Comparison of ENCODE assay signal across 9 mouse cellular contexts in genomic region chr8:83737346-83737745, GRCm38 (mm10). TPM values are rescaled to one million over a fixed set of nuclear protein-coding genes. Genes with fewer than 3 reads are reported as not detected.
A peak's percentile ranks its signal among the peaks of the same experiment; 100 is the strongest.
DNase-seq lines count a peak whose midpoint lies in the region; ATAC-seq and TF ChIP-seq lines count a peak whose summit lies in the region.
"Had no signal": no experiment of that assay in that cellular context is flagged by ENCODE, and none has a peak within 500 bp of the region (broad histone marks: within the 10 kb centered on the region; RNA-seq: fewer than 3 reads in every experiment).

No protein-coding gene starts in this region.

- H3K9me3 ChIP-seq in heart, embryonic 13.5 days = no peaks in the 10 kb centered on the region
- H3K9me3 ChIP-seq in lung, embryonic 16.5 days (ENCODE audit: control insufficient read depth, low read length) = no peaks in the 10 kb centered on the region
- H3K9me3 ChIP-seq: midbrain, embryonic 13.5 days had no signal

- no peak for ATAC-seq in heart, embryonic 13.5 days (ENCODE audit: extremely low read depth, insufficient number of reproducible peaks, low FRiP score, low TSS enrichment)
- ATAC-seq in lung, embryonic 16.5 days (ENCODE audit: low read depth) = no peak
- ATAC-seq: midbrain, embryonic 13.5 days had no signal

- H3K36me3 ChIP-seq in heart, embryonic 13.5 days = peaks cover 18% of the 10 kb centered on the region
- H3K36me3 ChIP-seq in lung, embryonic 16.5 days (ENCODE audit: control insufficient read depth, insufficient read depth, low read length) = 0 out of 2 replicates have a peak, but pooled peaks cover 3% of the 10 kb centered on the region
- peaks cover 5% of the 10 kb centered on the region; the same call in 1 of the 2 replicates for H3K36me3 ChIP-seq in small intestine, adult 2 months (ENCODE audit: control insufficient read depth, insufficient read depth, low read length)
- H3K36me3 ChIP-seq: midbrain, embryonic 13.5 days had no signal

- no peaks in the 10 kb centered on the region for H3K27me3 ChIP-seq in heart, embryonic 13.5 days (replicated peaks)
- H3K27me3 ChIP-seq in lung, embryonic 16.5 days (ENCODE audit: control insufficient read depth, insufficient read depth, low read depth, low read length) = no peaks in the 10 kb centered on the region
- no peaks in the 10 kb centered on the region for H3K27me3 ChIP-seq in small intestine, adult 2 months (ENCODE audit: control insufficient read depth, insufficient read depth, low read length)

- no peak for TF ChIP-seq POLR2A in bone marrow, adult 2 months (IDR thresholded peaks at IDR 0.05; ENCODE audit: borderline replicate concordance, control insufficient read depth, low read depth, low read length)
- no peak for TF ChIP-seq POLR2A in small intestine, adult 2 months (IDR thresholded peaks at IDR 0.05; ENCODE audit: low read depth, low read length)

- peak overlapping the region; percentile 95 for H3K4me2 ChIP-seq in heart, embryonic 13.5 days
- H3K4me2 ChIP-seq in lung, embryonic 16.5 days (ENCODE audit: low read depth, low read length) = peak overlapping the region; percentile 75
- H3K4me2 ChIP-seq: midbrain, embryonic 13.5 days had no signal

- no peak for DNase-seq in heart, adult 18-20 months
- no peak for DNase-seq in lung, postnatal 36 days
- no peak for DNase-seq in gastrocnemius, postnatal 25 days
- DNase-seq in urinary bladder, postnatal 25 days (ENCODE audit: low spot score) = no peak

- H3K9ac ChIP-seq in heart, embryonic 13.5 days = 0 out of 2 replicates have a peak overlapping the region, but pooled peaks have one; percentile 58
- peak overlapping the region; percentile 45; the same call in 1 of the 2 replicates for H3K9ac ChIP-seq in lung, embryonic 16.5 days (ENCODE audit: low read length)
- H3K9ac ChIP-seq: midbrain, embryonic 13.5 days had no signal

- peak overlapping the region; percentile 79 for H3K27ac ChIP-seq in heart, embryonic 13.5 days (replicated peaks)
- H3K27ac ChIP-seq in lung, embryonic 16.5 days (ENCODE audit: low read length) = peak overlapping the region; percentile 60
- peak overlapping the region; percentile 31 for H3K27ac ChIP-seq in bone marrow, adult 2 months (ENCODE audit: control insufficient read depth, insufficient read depth, low read depth, low read length, poor library complexity)
- 0 out of 2 replicates have a peak overlapping the region, but pooled peaks have one; percentile 95 for H3K27ac ChIP-seq in small intestine, adult 2 months (ENCODE audit: insufficient read depth, low read depth, low read length)
- H3K27ac ChIP-seq: midbrain, embryonic 13.5 days had no signal

- WGBS in heart, embryonic 13.5 days = 72% methylated on average over 4 of the region's 4 CpGs
- 82% methylated on average over 4 of the region's 4 CpGs for whole genome bisulfite sequencing in lung, embryonic 16.5 days
- 87% methylated on average over 4 of the region's 4 CpGs for WGBS in bone marrow, adult 2 months
- 92% methylated on average over 4 of the region's 4 CpGs for WGBS in small intestine, adult 2 months

- 0 out of 2 replicates have a peak overlapping the region, but pooled peaks have one; percentile 2 for H3K4me3 ChIP-seq in heart, embryonic 13.5 days
- H3K4me3 ChIP-seq in lung, embryonic 16.5 days (ENCODE audit: low read length) = peak overlapping the region; percentile 13; the same call in 1 of the 2 replicates
- H3K4me3 ChIP-seq in bone marrow, adult 2 months (replicated peaks; ENCODE audit: control insufficient read depth, low read depth, low read length) = no peak overlapping the region
- H3K4me3 ChIP-seq in small intestine, adult 2 months (ENCODE audit: low read depth, low read length) = no peak overlapping the region
- H3K4me3 ChIP-seq: midbrain, embryonic 13.5 days had no signal

- TF ChIP-seq CTCF in bone marrow, adult 2 months (IDR thresholded peaks at IDR 0.05; ENCODE audit: control insufficient read depth, insufficient read depth, low read length) = peak; percentile 22; the same call in 1 of the 2 replicates
- TF ChIP-seq CTCF in small intestine, adult 2 months (IDR thresholded peaks at IDR 0.05; ENCODE audit: extremely low read depth, insufficient read length, insufficient replicate concordance, low read depth, low read length) = no peak

- H3K4me1 ChIP-seq in heart, embryonic 13.5 days = peaks cover 49% of the 10 kb centered on the region
- peaks cover 31% of the 10 kb centered on the region for H3K4me1 ChIP-seq in lung, embryonic 16.5 days (replicated peaks; ENCODE audit: control insufficient read depth, insufficient read depth, low read length)
- peaks cover 10% of the 10 kb centered on the region for H3K4me1 ChIP-seq in bone marrow, adult 2 months (ENCODE audit: control insufficient read depth, insufficient read depth, low read length)
- H3K4me1 ChIP-seq in small intestine, adult 2 months (ENCODE audit: control insufficient read depth, insufficient read depth, insufficient read length, low read length) = peaks cover 29% of the 10 kb centered on the region

RNA-seq across cellular contexts. Expression of gene Adgre5, which starts 3.8 kb away (rescaled TPM):
- 25.0 and 28.4 TPM in 2 replicates for polyA plus RNA-seq in heart, embryonic 13.5 days (2015; fragmentation: Nextera tagmentation; extraction: Ambion mirVana)
- 10 to 100 TPM; 41.1 to 43.2 TPM for total RNA-seq in heart, adult 18-20 months (2021)
- polyA plus RNA-seq in lung, embryonic 16.5 days (2015; fragmentation: Nextera tagmentation; extraction: Ambion mirVana) = 77.6 and 78.2 TPM in 2 replicates
- 25.3 and 79.2 TPM in 2 replicates for polyA plus RNA-seq in bone marrow, adult 2 months (2011; ENCODE audit: insufficient read depth, insufficient read length, low replicate concordance, missing spikeins)
- polyA plus RNA-seq in small intestine, adult 2 months (2012; rRNA removed) = 23.7 and 43.2 TPM in 2 replicates
- 10 to 100 TPM; 21.7 to 26.2 TPM for total RNA-seq in gastrocnemius, postnatal 25 days (2021)

RNA-seq across cellular contexts. Expression of gene Ddx39, which starts 22.4 kb away (rescaled TPM):
- polyA plus RNA-seq in heart, embryonic 13.5 days (2015; fragmentation: Nextera tagmentation; extraction: Ambion mirVana) = 133 and 152 TPM in 2 replicates
- 10 to 100 TPM; 15.2 to 15.9 TPM for total RNA-seq in heart, adult 18-20 months (2021)
- 150 and 158 TPM in 2 replicates for polyA plus RNA-seq in lung, embryonic 16.5 days (2015; fragmentation: Nextera tagmentation; extraction: Ambion mirVana)
- polyA plus RNA-seq in bone marrow, adult 2 months (2011; ENCODE audit: insufficient read depth, insufficient read length, low replicate concordance, missing spikeins) = 74.2 and 81.0 TPM in 2 replicates
- 26.5 and 39.2 TPM in 2 replicates for polyA plus RNA-seq in small intestine, adult 2 months (2012; rRNA removed)
- 10 to 100 TPM; 11.2 to 13.2 TPM for total RNA-seq in gastrocnemius, postnatal 25 days (2021)

RNA-seq across cellular contexts. Expression of gene Pkn1, which starts 38.4 kb away (rescaled TPM):
- polyA plus RNA-seq in heart, embryonic 13.5 days (2015; fragmentation: Nextera tagmentation; extraction: Ambion mirVana) = 19.5 and 20.0 TPM in 2 replicates
- 10 to 100 TPM; 51.1 to 52.7 TPM for total RNA-seq in heart, adult 18-20 months (2021)
- polyA plus RNA-seq in lung, embryonic 16.5 days (2015; fragmentation: Nextera tagmentation; extraction: Ambion mirVana) = 27.2 and 31.8 TPM in 2 replicates
- 44.4 and 94.3 TPM in 2 replicates for polyA plus RNA-seq in bone marrow, adult 2 months (2011; ENCODE audit: insufficient read depth, insufficient read length, low replicate concordance, missing spikeins)
- 59.5 and 117 TPM in 2 replicates for polyA plus RNA-seq in small intestine, adult 2 months (2012; rRNA removed)
- 10 to 100 TPM; 34.4 to 47.5 TPM for total RNA-seq in gastrocnemius, postnatal 25 days (2021)

Comparison
In these comparisons a context has a peak if more than half of its experiments do, and no peak if none do; other contexts are left out.
1. H3K27ac ChIP-seq: peak in every context shown above with its lines; median percentile 95 in small intestine, adult 2 months; 79 in heart, embryonic 13.5 days; 60 in lung, embryonic 16.5 days; 31 in bone marrow, adult 2 months.
2. H3K4me3 ChIP-seq: peak in heart, embryonic 13.5 days (single experiment) and lung, embryonic 16.5 days (single experiment); none in bone marrow, adult 2 months (single experiment) and small intestine, adult 2 months (single experiment).